Mouse (Mus musculus): ENCODE results near the gene Tmem119. TPM values are rescaled to one million over a fixed set of nuclear protein-coding genes. Genes with fewer than 3 reads are reported as not detected.

The Tmem119 gene
- polyA plus RNA-seq, 1 experiment from 2014 or later: 5.6 TPM

GRCm38 (mm10) chr5:113771213-113772162 lies 28.8 kb downstream of the Tmem119 start:
- Histone ChIP-seq H3K9ac (replicated peaks) (peak overlapping the region; percentile 88), H3K27ac (peak overlapping the region; percentile 95), H3K27me3 (no peaks in the 10 kb centered on the region), H3K9me3 (no peaks in the 10 kb centered on the region), H3K4me3 (replicated peaks) (peak overlapping the region; percentile 86), H3K4me2 (replicated peaks) (peak overlapping the region; percentile 96), H3K4me1 (replicated peaks) (peaks cover 35% of the 10 kb centered on the region), H3K36me3 (peaks cover 48% of the 10 kb centered on the region)
- WGBS: under 1% methylated on average over 92 of the region's 97 CpGs
- peak; percentile 82 for ATAC-seq

- no peak overlapping the region for H3K27ac ChIP-seq
- H3K36me3 ChIP-seq: peaks cover 39% of the 10 kb centered on the region
- H3K9me3 ChIP-seq: no peaks in the 10 kb centered on the region
- H3K9ac ChIP-seq (replicated peaks): no peak overlapping the region
- no peak for ATAC-seq
- H3K4me3 ChIP-seq (replicated peaks): no peak overlapping the region
- H3K4me1 ChIP-seq (replicated peaks): peaks cover 32% of the 10 kb centered on the region
- H3K4me2 ChIP-seq (replicated peaks): no peak overlapping the region
- H3K27me3 ChIP-seq: no peaks in the 10 kb centered on the region
- 97% methylated on average over 8 of the region's 8 CpGs for WGBS
Measured at GRCm38 (mm10) chr5:113768806-113769205, 31.5 kb downstream of the Tmem119 start.

- H3K9me3 ChIP-seq: no peaks in the 10 kb centered on the region
- H3K36me3 ChIP-seq: peaks cover 69% of the 10 kb centered on the region
- no peak for ATAC-seq
- no peak overlapping the region for H3K9ac ChIP-seq (replicated peaks)
- no peak overlapping the region for H3K27ac ChIP-seq
- H3K4me2 ChIP-seq (replicated peaks): no peak overlapping the region
- WGBS: 93% methylated on average over 13 of the region's 13 CpGs
- H3K27me3 ChIP-seq: no peaks in the 10 kb centered on the region
- no peak overlapping the region for H3K4me3 ChIP-seq (replicated peaks)
- H3K4me1 ChIP-seq (replicated peaks): peaks cover 23% of the 10 kb centered on the region
Measured at GRCm38 (mm10) chr5:113765641-113766526, 34.4 kb downstream of the Tmem119 start.

GRCm38 (mm10) chr5:113764426-113764825 lies 35.9 kb downstream of the Tmem119 start:
- no peak overlapping the region for H3K4me3 ChIP-seq (replicated peaks)
- ATAC-seq: no peak
- H3K4me1 ChIP-seq (replicated peaks): peaks cover 10% of the 10 kb centered on the region
- H3K4me2 ChIP-seq (replicated peaks): no peak overlapping the region
- no peak overlapping the region for H3K27ac ChIP-seq
- no peaks in the 10 kb centered on the region for H3K9me3 ChIP-seq
- no peak overlapping the region for H3K9ac ChIP-seq (replicated peaks)
- peaks cover 83% of the 10 kb centered on the region for H3K36me3 ChIP-seq
- WGBS: 91% methylated on average over 7 of the region's 7 CpGs
- H3K27me3 ChIP-seq: no peaks in the 10 kb centered on the region

GRCm38 (mm10) chr5:113761585-113761984 lies 38.7 kb downstream of the Tmem119 start:
- Histone ChIP-seq H3K4me2 (replicated peaks) (no peak overlapping the region), H3K27ac (no peak overlapping the region), H3K4me3 (replicated peaks) (no peak overlapping the region), H3K9ac (replicated peaks) (no peak overlapping the region), H3K4me1 (replicated peaks) (no peaks in the 10 kb centered on the region), H3K9me3 (no peaks in the 10 kb centered on the region), H3K27me3 (no peaks in the 10 kb centered on the region), H3K36me3 (peaks cover 88% of the 10 kb centered on the region)
- no peak for ATAC-seq
- WGBS: 89% methylated on average over 2 of the region's 2 CpGs

GRCm38 (mm10) chr5:113755347-113756030 lies 44.8 kb downstream of the Tmem119 start:
- Histone ChIP-seq H3K36me3 (peaks cover 99% of the 10 kb centered on the region), H3K4me1 (replicated peaks) (no peaks in the 10 kb centered on the region), H3K9ac (replicated peaks) (no peak overlapping the region), H3K27ac (no peak overlapping the region), H3K27me3 (no peaks in the 10 kb centered on the region), H3K4me3 (replicated peaks) (no peak overlapping the region), H3K9me3 (no peaks in the 10 kb centered on the region), H3K4me2 (replicated peaks) (no peak overlapping the region)
- WGBS: 91% methylated on average over 15 of the region's 15 CpGs
- ATAC-seq: no peak

- Histone ChIP-seq H3K27ac (no peak overlapping the region), H3K9me3 (no peaks in the 10 kb centered on the region), H3K4me1 (replicated peaks) (no peaks in the 10 kb centered on the region), H3K36me3 (peaks cover 97% of the 10 kb centered on the region), H3K27me3 (no peaks in the 10 kb centered on the region), H3K9ac (replicated peaks) (no peak overlapping the region), H3K4me2 (replicated peaks) (no peak overlapping the region), H3K4me3 (replicated peaks) (no peak overlapping the region)
- ATAC-seq: no peak
- 95% methylated on average over 9 of the region's 9 CpGs for WGBS
Measured at GRCm38 (mm10) chr5:113751521-113752157, 48.7 kb downstream of the Tmem119 start.

GRCm38 (mm10) chr5:113748556-113749331 lies 51.6 kb downstream of the Tmem119 start:
- 94% methylated on average over 13 of the region's 13 CpGs for WGBS

GRCm38 (mm10) chr5:113747629-113748028 lies 52.7 kb downstream of the Tmem119 start:
- Histone ChIP-seq H3K27ac (no peak overlapping the region), H3K4me2 (replicated peaks) (no peak overlapping the region), H3K27me3 (no peaks in the 10 kb centered on the region), H3K9me3 (no peaks in the 10 kb centered on the region), H3K4me3 (replicated peaks) (no peak overlapping the region), H3K36me3 (peaks cover 98% of the 10 kb centered on the region), H3K4me1 (replicated peaks) (no peaks in the 10 kb centered on the region), H3K9ac (replicated peaks) (no peak overlapping the region)
- no peak for ATAC-seq
- 95% methylated on average over 5 of the region's 5 CpGs for WGBS

More at GRCm38 (mm10) chr5:113748556-113749331, 51.6 kb downstream of the Tmem119 start:
- Histone ChIP-seq H3K9me3 (no peaks in the 10 kb centered on the region), H3K9ac (replicated peaks) (no peak overlapping the region), H3K27ac (no peak overlapping the region), H3K36me3 (peaks cover 98% of the 10 kb centered on the region), H3K4me1 (replicated peaks) (no peaks in the 10 kb centered on the region), H3K4me2 (replicated peaks) (no peak overlapping the region), H3K4me3 (replicated peaks) (no peak overlapping the region), H3K27me3 (no peaks in the 10 kb centered on the region)
- no peak for ATAC-seq

All from midbrain, embryonic 13.5 days (tissue).